Mouse (Mus musculus) lung, postnatal 0 days (tissue): Measurements from ENCODE around the gene Ankrd13a. TPM values are rescaled to one million over a fixed set of nuclear protein-coding genes. Genes with fewer than 3 reads are reported as not detected.

Source experiments
- ATAC-seq: fragments of 200-750 bp; cut with Nextera tagmentation; 2 replicates; pipeline ENCODE4 v1.8.0; 2017; ENCODE audit warnings: moderate library complexity
- DNase-seq: peaks from one replicate; pipeline ENCODE4 v3.0.0-alpha.2; 2016; ENCODE audit warnings: low spot score
- H3K27ac ChIP-seq: fragments of 300-500 bp; sonication (generic); 2 replicates; pipeline ENCODE4 v1.5.1; 2014; ENCODE audit warnings: antibody characterized with exemption, mild to moderate bottlenecking, low read length, mixed read lengths
- H3K27me3 ChIP-seq: fragments of 300-500 bp; sonication (generic); replicated peaks from 2 replicates; pipeline ENCODE4 v1.6.1; 2014; ENCODE audit warnings: low read length, mixed read lengths; ENCODE audit not compliant: insufficient read depth
- H3K36me3 ChIP-seq: fragments of 300-500 bp; sonication (generic); 2 replicates; pipeline ENCODE4 v1.6.1; 2014; ENCODE audit warnings: low read length, mixed read lengths; ENCODE audit not compliant: insufficient read depth
- H3K4me1 ChIP-seq: fragments of 300-500 bp; sonication (generic); 2 replicates; pipeline ENCODE4 v1.6.1; 2014; ENCODE audit warnings: antibody characterized with exemption, low read depth, low read length, mixed read lengths; ENCODE audit not compliant: insufficient read depth
- H3K4me2 ChIP-seq: fragments of 300-500 bp; sonication (generic); replicated peaks from 2 replicates; pipeline ENCODE4 v1.6.1; 2014; ENCODE audit warnings: low read depth, mild to moderate bottlenecking, low read length, moderate library complexity, mixed read lengths
- H3K4me3 ChIP-seq: fragments of 300-500 bp; sonication (generic); 2 replicates; pipeline ENCODE4 v1.5.1; 2014; ENCODE audit warnings: low read depth, low read length
- H3K9ac ChIP-seq: fragments of 300-500 bp; sonication (generic); replicated peaks from 2 replicates; pipeline ENCODE4 v1.6.1; 2014; ENCODE audit warnings: low read depth, mild to moderate bottlenecking
- H3K9me3 ChIP-seq: fragments of 300-500 bp; sonication (generic); 2 replicates; pipeline ENCODE4 v1.6.1; 2016; ENCODE audit warnings: low read length, mixed read lengths
- CTCF ChIP-seq: IDR thresholded peaks from 2 replicates; pipeline ENCODE4 v1.5.1; 2016; ENCODE audit warnings: antibody characterized with exemption, mild to moderate bottlenecking
- EP300 ChIP-seq: IDR thresholded peaks from 2 replicates; pipeline ENCODE4 v1.6.1; 2016; ENCODE audit warnings: antibody characterized with exemption, mild to moderate bottlenecking, control low read depth
- WGBS: fragments of 180-500 bp; shearing (Covaris S2); extraction: QIAGEN DNeasy Blood & Tissue Kit; methylation state at CpG from one replicate; pipeline ENCODE4 v1.1.7; 2014; 5-methylcytosine and 5-hydroxymethylcytosine counted together
- polyA plus RNA-seq: library from polyadenylated mRNA; unstranded; fragments of >200 nt; fragmentation: Nextera tagmentation; extraction: Ambion mirVana; gene quantifications from 2 replicates; pipeline ENCODE4 v1.2.1, GENCODE M21; 2015

Ankrd13a gene
- polyA plus RNA-seq, 1 experiment from 2014 or later: 115 TPM

DNA sequence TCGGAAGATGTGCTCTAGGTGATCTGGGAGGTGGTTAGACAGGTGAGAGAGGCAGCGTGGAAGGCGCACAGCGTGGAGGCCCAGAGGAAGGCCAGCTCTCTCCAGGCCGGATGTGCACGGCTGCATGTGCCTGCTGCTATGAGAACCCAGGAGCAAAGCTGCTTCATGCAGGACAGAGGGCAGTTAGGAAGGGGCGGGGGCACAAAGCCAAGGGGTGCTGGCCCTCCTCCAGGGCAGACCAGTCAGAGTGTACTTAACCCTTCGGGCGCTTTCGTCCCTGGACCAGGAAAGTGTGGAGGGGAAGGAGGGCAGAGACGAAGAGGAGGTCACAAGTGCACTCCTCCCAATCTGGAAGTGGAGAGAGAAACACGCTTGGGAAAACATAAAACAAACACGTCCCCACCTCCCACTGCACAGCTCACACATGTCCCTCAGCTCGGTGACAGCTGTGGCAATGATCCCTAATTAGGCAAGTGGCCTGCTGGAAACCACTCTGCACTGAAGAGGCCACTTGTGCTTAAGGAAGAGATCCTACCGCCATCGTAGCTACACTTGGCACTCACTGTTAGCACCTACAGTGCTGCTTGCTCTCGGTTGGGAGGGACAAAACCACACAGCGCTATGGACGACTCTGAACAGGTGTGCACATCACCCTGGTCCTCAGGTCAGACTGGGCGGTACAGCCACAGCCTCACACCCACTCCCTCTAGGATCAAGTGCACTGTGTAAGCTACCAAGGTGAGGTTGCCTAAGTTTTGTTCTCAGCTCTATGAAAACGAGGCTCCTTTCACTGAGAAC is 37.2 kb upstream of the Ankrd13a start:
- peak; percentile 82 for ATAC-seq
- DNase-seq: peak; percentile 86

DNA sequence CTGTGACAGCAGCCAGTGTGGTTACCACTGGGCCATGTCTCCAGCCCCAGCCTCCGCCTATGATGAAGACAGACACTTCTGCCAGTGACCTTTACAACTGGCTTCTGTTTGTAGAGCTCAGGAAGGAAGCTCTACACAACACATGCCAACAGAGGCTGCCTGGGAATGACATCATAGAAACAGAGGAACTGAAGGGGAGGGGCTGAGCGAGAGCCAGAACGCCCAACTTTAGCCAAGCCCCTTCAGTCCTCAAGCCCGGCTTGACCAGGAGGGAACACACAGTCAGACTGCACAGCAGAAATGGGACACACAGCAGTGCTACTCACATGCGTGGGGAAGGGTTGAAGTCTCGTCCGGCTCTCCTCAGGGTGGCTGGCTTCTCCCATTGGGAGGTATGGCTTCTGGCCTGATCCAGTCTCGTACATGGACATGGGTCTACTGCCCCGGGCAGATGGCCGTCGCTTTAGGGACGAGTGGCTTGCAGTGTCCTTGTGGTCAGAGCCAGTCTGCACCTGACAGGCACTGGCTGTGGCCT is 35.7 kb upstream of the Ankrd13a start:
- H3K27me3 ChIP-seq: no peaks in the 10 kb centered on the region
- no peak overlapping the region for H3K4me2 ChIP-seq
- peak overlapping the region; percentile 71 for H3K27ac ChIP-seq
- TF ChIP-seq EP300 (peak; percentile 71; the same call in 1 of the 2 replicates), CTCF (no peak)
- H3K9ac ChIP-seq: 0 out of 2 replicates have a peak overlapping the region, but pooled peaks have one; percentile 23
- WGBS: 68% methylated on average over 12 of the region's 12 CpGs
- DNase-seq: peak; percentile 90
- peaks cover 7% of the 10 kb centered on the region; the same call in 1 of the 2 replicates for H3K4me1 ChIP-seq
- no peaks in the 10 kb centered on the region for H3K9me3 ChIP-seq
- ATAC-seq: peak; percentile 79
- H3K36me3 ChIP-seq: peaks cover 47% of the 10 kb centered on the region
- no peak overlapping the region for H3K4me3 ChIP-seq

More for the DNA sequence above, 37.2 kb upstream of the Ankrd13a start:
- no peak overlapping the region for H3K4me2 ChIP-seq
- 52% methylated on average over 21 of the region's 21 CpGs for WGBS
- no peak for TF ChIP-seq CTCF
- TF ChIP-seq EP300: peak; percentile 63; the same call in 1 of the 2 replicates
- peaks cover 7% of the 10 kb centered on the region; the same call in 1 of the 2 replicates for H3K4me1 ChIP-seq
- no peak overlapping the region for H3K9ac ChIP-seq
- H3K4me3 ChIP-seq: no peak overlapping the region
- no peaks in the 10 kb centered on the region for H3K27me3 ChIP-seq
- H3K36me3 ChIP-seq: peaks cover 48% of the 10 kb centered on the region
- no peaks in the 10 kb centered on the region for H3K9me3 ChIP-seq
- peak overlapping the region; percentile 69 for H3K27ac ChIP-seq

DNA sequence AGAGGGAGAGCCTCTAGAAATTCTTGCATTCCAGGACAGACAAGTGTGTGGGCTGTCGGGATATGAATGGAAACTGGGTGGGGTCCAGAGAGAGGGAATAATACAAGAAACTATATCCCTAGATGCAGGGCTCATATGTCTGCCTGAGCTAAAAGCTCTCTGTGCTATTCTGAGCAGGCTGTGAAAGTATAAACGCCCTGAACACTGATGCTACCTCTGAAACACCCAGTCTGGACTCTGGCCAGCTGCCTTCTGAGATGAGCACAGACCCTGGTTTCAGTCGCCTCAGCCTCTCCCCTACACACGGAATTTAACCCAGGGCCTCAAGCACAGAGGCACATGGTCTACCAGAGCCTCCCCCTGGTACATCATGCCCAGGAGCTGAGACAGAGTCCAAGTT is 33.9 kb upstream of the Ankrd13a start:
- WGBS: 51% methylated on average over 4 of the region's 4 CpGs
- H3K27ac ChIP-seq: no peak overlapping the region
- no peak for DNase-seq

DNA sequence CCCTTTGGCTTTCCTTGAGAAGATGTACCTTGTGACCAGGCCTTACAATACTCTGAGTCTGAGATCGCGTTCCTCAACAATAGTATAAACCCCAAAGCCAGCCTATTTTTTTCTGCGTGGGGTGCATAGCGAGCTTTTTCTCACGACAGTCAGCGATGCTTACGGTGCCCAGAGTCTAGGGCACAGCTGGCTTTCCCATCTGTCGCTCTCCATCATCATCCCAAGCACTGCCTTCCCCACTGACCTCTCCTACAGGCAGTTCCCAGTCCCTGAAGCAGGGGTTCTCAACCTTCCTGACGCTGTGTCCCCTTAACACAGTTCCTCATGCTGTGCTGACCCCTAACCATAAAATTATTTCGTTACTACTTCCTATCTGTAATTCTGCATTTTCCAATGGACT is 31.9 kb upstream of the Ankrd13a start:
- Histone ChIP-seq H3K4me2 (no peak overlapping the region), H3K9me3 (no peaks in the 10 kb centered on the region), H3K4me1 (peaks cover 5% of the 10 kb centered on the region; the same call in 1 of the 2 replicates), H3K27ac (no peak overlapping the region), H3K27me3 (no peaks in the 10 kb centered on the region), H3K4me3 (no peak overlapping the region), H3K9ac (no peak overlapping the region), H3K36me3 (peaks cover 59% of the 10 kb centered on the region)
- DNase-seq (no peak), ATAC-seq (no peak)
- TF ChIP-seq EP300: no peak
- no peak for TF ChIP-seq CTCF
- 92% methylated on average over 10 of the region's 10 CpGs for WGBS

More for the DNA sequence above, 33.9 kb upstream of the Ankrd13a start:
- H3K9me3 ChIP-seq: no peaks in the 10 kb centered on the region
- ATAC-seq: no peak
- H3K4me3 ChIP-seq: no peak overlapping the region
- no peak overlapping the region for H3K4me2 ChIP-seq
- TF ChIP-seq EP300: no peak
- no peak for TF ChIP-seq CTCF
- H3K9ac ChIP-seq: no peak overlapping the region
- peaks cover 7% of the 10 kb centered on the region; the same call in 1 of the 2 replicates for H3K4me1 ChIP-seq
- H3K36me3 ChIP-seq: peaks cover 54% of the 10 kb centered on the region
- H3K27me3 ChIP-seq: no peaks in the 10 kb centered on the region

DNA sequence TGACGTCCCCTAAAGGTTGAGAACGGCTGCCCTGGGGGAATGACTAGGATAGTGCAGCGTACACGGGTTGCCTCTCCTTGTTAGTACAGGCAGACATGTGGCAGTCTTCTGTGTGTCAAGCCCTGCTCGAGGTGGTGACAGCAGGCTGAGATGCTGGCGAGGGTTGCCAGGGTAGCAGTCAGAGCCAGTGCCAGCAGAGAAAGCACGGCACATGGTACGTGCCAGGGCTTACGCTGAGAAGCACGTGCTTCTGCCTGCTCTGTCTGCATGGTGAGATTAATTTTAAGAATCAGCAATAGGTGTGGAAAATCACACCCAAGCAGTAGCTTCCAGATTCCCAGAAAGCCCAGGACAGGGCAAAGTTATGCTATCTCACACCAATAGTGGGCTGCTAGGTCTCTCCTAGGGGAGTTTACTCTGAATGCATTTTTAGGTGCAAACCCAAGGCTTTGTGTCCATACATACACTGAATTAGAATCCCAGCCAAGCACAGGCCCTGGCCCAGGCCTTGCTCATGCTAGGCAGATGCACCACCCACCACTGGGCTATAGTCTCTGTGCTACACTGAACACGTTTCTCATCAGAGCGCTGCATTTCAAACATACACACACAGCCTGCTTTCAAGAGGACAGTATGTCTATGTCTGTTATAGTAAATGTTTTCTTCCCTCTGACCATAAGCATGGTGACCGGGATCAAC is 31.3 kb upstream of the Ankrd13a start:
- H3K27me3 ChIP-seq: no peaks in the 10 kb centered on the region
- H3K36me3 ChIP-seq: peaks cover 61% of the 10 kb centered on the region
- no peak overlapping the region for H3K4me3 ChIP-seq
- 89% methylated on average over 13 of the region's 13 CpGs for WGBS
- ATAC-seq (no peak), DNase-seq (no peak)
- H3K4me1 ChIP-seq: peaks cover under 1% of the 10 kb centered on the region; the same call in 1 of the 2 replicates
- TF ChIP-seq EP300 (no peak), CTCF (no peak)
- H3K9me3 ChIP-seq: no peaks in the 10 kb centered on the region
- no peak overlapping the region for H3K4me2 ChIP-seq
- no peak overlapping the region for H3K27ac ChIP-seq
- H3K9ac ChIP-seq: no peak overlapping the region

- H3K27ac ChIP-seq: no peak overlapping the region
- ATAC-seq: no peak
- TF ChIP-seq EP300 (no peak), CTCF (no peak)
Observed at GRCm38 (mm10) chr5:114743697-114744090, 30.8 kb upstream of the Ankrd13a start.

More at GRCm38 (mm10) chr5:114743697-114744090, 30.8 kb upstream of the Ankrd13a start:
- Histone ChIP-seq H3K9ac (no peak overlapping the region), H3K9me3 (no peaks in the 10 kb centered on the region), H3K4me2 (no peak overlapping the region), H3K36me3 (peaks cover 60% of the 10 kb centered on the region), H3K27me3 (no peaks in the 10 kb centered on the region), H3K4me3 (no peak overlapping the region), H3K4me1 (no peaks in the 10 kb centered on the region)
- no peak for DNase-seq
- WGBS: 88% methylated on average over 8 of the region's 8 CpGs
